Mouse (Mus musculus): ENCODE data around the gene Kel.

Kel gene

DNA sequence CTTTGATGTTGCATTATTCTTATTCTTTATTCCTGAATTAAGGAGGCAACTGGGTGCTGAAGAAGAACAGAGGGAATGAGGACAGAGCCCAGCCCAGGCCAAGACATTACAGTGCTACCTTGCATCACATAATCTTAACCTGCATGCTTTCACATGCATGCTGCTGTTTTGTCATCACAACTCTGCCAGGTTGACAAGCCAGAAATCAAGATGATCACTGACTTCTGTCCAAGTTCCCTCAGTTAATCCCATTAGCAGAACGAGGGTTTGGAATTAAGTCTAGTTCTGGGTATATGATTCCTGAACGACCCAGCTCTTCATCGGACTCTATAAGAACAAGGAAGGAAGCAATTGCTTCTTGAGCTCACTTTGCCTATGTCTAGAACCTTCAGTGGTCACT, 57.9 kb downstream of the Kel start:
- DNase-seq (ENCODE audit: low spot score): no peak

DNA sequence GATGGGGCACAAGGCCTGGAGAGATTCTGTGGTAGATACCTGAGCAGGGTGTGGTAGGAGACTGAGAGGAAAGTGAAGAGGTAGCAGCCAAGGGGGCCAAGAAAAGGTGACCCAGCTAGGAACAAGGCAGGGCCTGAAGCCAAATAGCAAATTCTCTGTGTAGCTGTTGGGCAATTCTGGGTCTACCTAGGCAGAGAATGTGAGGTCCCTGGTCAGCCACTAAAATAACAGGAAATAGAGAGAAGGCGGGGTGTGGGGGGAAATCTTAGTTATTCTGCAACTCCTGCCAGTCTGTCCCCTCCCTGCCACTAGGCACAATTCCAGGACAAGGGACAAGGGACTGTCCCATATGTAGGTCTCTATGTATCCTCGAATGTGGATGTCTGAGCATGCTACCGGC, 60.9 kb downstream of the Kel start:
- DNase-seq (ENCODE audit: low spot score): no peak

- DNase-seq (ENCODE audit: low spot score): no peak
Measured at GRCm38 (mm10) chr6:41642765-41643164, 61.4 kb downstream of the Kel start.

GRCm38 (mm10) chr6:41641173-41641866, 62.8 kb downstream of the Kel start:
- DNase-seq (ENCODE audit: low spot score): no peak

GRCm38 (mm10) chr6:41640449-41640848, 63.7 kb downstream of the Kel start:
- no peak for DNase-seq (ENCODE audit: low spot score)

DNA sequence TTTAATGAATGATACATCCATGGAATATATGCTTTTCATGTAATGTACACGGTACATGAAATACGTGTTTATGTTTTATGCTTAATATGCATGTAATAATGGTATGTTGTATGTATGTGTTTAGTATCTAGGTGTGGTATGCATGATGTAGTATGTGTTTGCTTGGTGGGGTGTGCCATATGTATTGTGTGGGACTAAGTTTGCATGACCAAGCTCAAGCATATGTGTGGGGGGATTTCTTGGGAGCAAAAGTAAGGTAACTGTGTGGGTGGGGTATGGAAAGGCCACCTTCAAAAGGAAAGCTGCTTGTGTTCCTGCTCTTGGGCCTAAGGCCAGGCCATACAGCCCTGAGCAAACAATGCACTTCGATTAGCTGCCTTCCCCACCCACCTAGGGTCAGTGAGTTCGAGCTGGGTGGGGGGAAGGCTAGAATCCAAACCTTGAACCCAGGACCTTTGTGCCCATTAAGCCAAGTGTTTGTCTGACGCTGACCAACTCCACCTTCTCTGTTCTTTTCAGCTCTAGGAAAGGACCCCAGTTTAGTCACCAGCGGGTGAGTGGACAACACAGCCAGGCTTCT, 66.1 kb downstream of the Kel start:
- DNase-seq (ENCODE audit: low spot score): no peak

- DNase-seq (ENCODE audit: low spot score): no peak
Measured at GRCm38 (mm10) chr6:41637393-41637792, 66.7 kb downstream of the Kel start.

Measured in ovary, postnatal 36 days (tissue).